Mouse (Mus musculus) ovary, adult 18-20 months (tissue): Measurements from ENCODE around the gene Smim24.

Experiments
- DNase-seq: peaks from one replicate; pipeline ENCODE4 v3.0.0; 2022; ENCODE audit warnings: low spot score, mixed read lengths

The Smim24 gene

GRCm38 (mm10) chr10:81392781-81393185, at the start of gene Smim24:
Gene Smim24 (plus strand): TSS chr10:81393051.
- DNase-seq, result no peak

GRCm38 (mm10) chr10:81344421-81345161, 48.3 kb upstream of the Smim24 start:
- no peak for DNase-seq

GRCm38 (mm10) chr10:81345162-81345534, 47.7 kb upstream of the Smim24 start:
- no peak for DNase-seq

GRCm38 (mm10) chr10:81346453-81347067, 46.3 kb upstream of the Smim24 start:
- peak; percentile 62 for DNase-seq

- DNase-seq, result no peak
Measured at GRCm38 (mm10) chr10:81349146-81349545, 43.7 kb upstream of the Smim24 start.

GRCm38 (mm10) chr10:81349961-81350350, 42.9 kb upstream of the Smim24 start:
- DNase-seq, result no peak

- peak; percentile 99 for DNase-seq
Measured at GRCm38 (mm10) chr10:81350351-81351063, 42.3 kb upstream of the Smim24 start, which contains the start of gene Hmg20b. Gene Hmg20b (minus strand): TSS chr10:81350480.

- DNase-seq, result no peak
Measured at GRCm38 (mm10) chr10:81351678-81352291, 41.1 kb upstream of the Smim24 start.

GRCm38 (mm10) chr10:81354738-81355477, 37.9 kb upstream of the Smim24 start:
- no peak for DNase-seq

- DNase-seq, result no peak
Measured at GRCm38 (mm10) chr10:81355533-81355932, 37.3 kb upstream of the Smim24 start.

GRCm38 (mm10) chr10:81356352-81356990, 36.4 kb upstream of the Smim24 start:
- DNase-seq, result no peak

GRCm38 (mm10) chr10:81356991-81357844, 35.6 kb upstream of the Smim24 start, which contains the start of gene Mfsd12:
Gene Mfsd12 (plus strand): TSS chr10:81357491.
- peak; percentile 84 for DNase-seq

- DNase-seq, result no peak
Measured at GRCm38 (mm10) chr10:81358209-81358608, 34.6 kb upstream of the Smim24 start.

- no peak for DNase-seq
Measured at GRCm38 (mm10) chr10:81358841-81359240, 34.0 kb upstream of the Smim24 start.

- DNase-seq, result no peak
Measured at GRCm38 (mm10) chr10:81360721-81361120, 32.1 kb upstream of the Smim24 start.

GRCm38 (mm10) chr10:81362336-81362949, 30.4 kb upstream of the Smim24 start:
- DNase-seq, result no peak

GRCm38 (mm10) chr10:81363436-81364346, 29.2 kb upstream of the Smim24 start:
- no peak for DNase-seq

- no peak for DNase-seq
Measured at GRCm38 (mm10) chr10:81364666-81365065, 28.2 kb upstream of the Smim24 start.

- DNase-seq, result no peak
Measured at GRCm38 (mm10) chr10:81365073-81365472, 27.8 kb upstream of the Smim24 start.
